Mouse (Mus musculus) thymus, adult 2 months (tissue): ENCODE results near the gene Mroh7.

Experiments used
- CTCF ChIP-seq: fragments of 200-500 bp; IDR thresholded peaks from 2 replicates; pipeline ENCODE4 v1.5.1; 2012; ENCODE audit warnings: mild to moderate bottlenecking, control low read depth, low read length, moderate library complexity, borderline replicate concordance; ENCODE audit not compliant: control insufficient read depth, poor library complexity, insufficient read depth; ENCODE audit errors: extremely low read depth
- POLR2A ChIP-seq: fragments of 200-500 bp; IDR thresholded peaks from 2 replicates; pipeline ENCODE4 v1.6.1; 2012; ENCODE audit warnings: mild to moderate bottlenecking, low read length, control low read depth, moderate library complexity; ENCODE audit not compliant: control insufficient read depth, poor library complexity, insufficient read depth; ENCODE audit errors: extremely low read depth

DNA sequence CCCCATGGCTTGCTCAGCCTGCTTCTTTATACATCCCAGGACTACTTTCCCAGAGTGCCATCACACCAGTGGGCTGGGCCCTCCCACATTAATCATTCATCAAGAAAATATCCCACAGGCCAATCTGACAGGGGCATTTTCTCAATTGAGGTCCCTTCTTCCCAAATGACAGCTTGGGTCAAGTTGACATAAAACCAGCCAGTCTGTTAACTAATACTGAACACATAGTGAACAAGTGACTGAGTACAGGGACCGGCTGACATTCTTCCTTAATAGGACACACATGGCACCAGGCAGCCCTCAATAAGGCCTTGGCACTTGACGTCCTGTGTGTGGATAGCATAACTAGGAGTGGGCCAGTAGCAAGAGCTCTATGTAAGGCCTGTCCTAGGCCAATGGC lies 38.6 kb upstream of the Mroh7 start:
- TF ChIP-seq CTCF (no peak), POLR2A (no peak)
